Mouse (Mus musculus): ENCODE results near the gene Plekhd1. TPM values are rescaled to one million over a fixed set of nuclear protein-coding genes. Genes with fewer than 3 reads are reported as not detected.

The Plekhd1 gene
- polyA plus RNA-seq, 2 experiments = 0.14 to 0.19 TPM

DNA sequence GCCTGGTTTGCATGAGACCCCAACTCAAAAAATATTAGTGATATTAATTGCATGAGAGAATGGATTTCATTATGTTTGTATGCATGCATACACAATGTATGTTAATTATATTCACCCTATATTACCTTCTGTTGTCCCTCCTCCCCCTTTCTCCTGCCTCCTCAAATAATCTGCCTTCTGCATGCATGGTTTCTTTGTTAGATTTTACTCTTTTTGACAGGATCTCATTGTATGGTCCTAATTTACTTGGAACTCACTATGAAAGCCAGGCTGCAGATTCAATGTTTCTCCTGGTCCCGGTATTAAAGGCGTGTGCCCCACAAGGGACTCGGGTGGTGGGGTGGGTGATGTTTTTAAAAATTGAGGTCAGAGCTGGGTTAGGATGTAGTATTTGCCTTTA lies 8.1 kb upstream of the Plekhd1 start:
- DNase-seq (ENCODE audit: low read depth in 3 of 3, low spot score in 3 of 3) = no peak
- Histone ChIP-seq H3K4me1 (replicated peaks; ENCODE audit: control insufficient read depth in 2 of 2, insufficient read depth in 2 of 2, low read length in 1 of 2) (peaks cover 16 to 26% of the 10 kb centered on the region in 2 experiments), H3K27ac (no peak overlapping the region)

DNA sequence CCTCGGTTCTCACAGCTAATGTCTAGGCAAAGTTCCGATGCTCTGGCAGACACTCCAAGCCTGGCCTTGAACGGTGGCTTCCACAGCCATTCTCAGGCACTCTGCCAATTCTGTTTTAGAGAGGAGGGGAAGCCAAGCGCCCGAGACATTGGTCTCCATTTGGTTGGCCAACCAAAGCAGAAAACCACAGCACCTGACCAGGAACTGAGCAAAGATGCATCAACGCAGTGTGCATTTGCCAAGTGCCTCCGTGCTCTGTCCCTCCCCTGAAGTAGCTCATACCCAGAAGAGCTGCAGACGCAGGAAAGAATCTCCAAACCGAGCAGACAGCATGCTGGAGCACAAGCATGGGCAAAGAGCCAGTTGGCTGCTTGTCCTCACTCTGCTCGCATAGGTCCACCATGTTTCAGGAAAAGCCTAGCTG lies 4.6 kb upstream of the Plekhd1 start:
- DNase-seq (ENCODE audit: low read depth in 3 of 3, low spot score in 3 of 3) (no peak), ATAC-seq (ENCODE audit: insufficient read depth) (no peak)
- Histone ChIP-seq H3K27ac (no peak overlapping the region), H3K4me3 (ENCODE audit: insufficient read depth in 1 of 2, low read depth in 2 of 2, low read length in 2 of 2) (no peak overlapping the region), H3K4me1 (replicated peaks; ENCODE audit: control insufficient read depth in 2 of 2, insufficient read depth in 2 of 2, low read length in 1 of 2) (peaks cover 15 to 23% of the 10 kb centered on the region in 2 experiments), H3K4me2 (ENCODE audit: low read depth) (no peak overlapping the region), H3K9ac (replicated peaks) (no peak overlapping the region), H3K27me3 (ENCODE audit: control insufficient read depth, insufficient read depth, low read length) (peaks cover 26% of the 10 kb centered on the region), H3K9me3 (ENCODE audit: control insufficient read depth, low read length) (no peaks in the 10 kb centered on the region), H3K36me3 (replicated peaks; ENCODE audit: control insufficient read depth, insufficient read depth, low read depth) (no peaks in the 10 kb centered on the region)
- 59% methylated on average over 10 of the region's 10 CpGs for WGBS (ENCODE audit: insufficient replicate concordance)
- TF ChIP-seq CTCF (IDR thresholded peaks at IDR 0.05; ENCODE audit: low read depth) (no peak), EP300 (IDR thresholded peaks at IDR 0.05; ENCODE audit: low read depth) (no peak)

More for the DNA sequence above, 8.1 kb upstream of the Plekhd1 start:
- WGBS (ENCODE audit: insufficient replicate concordance) = 80% methylated on average over 3 of the region's 3 CpGs
- peak overlapping the region; percentile 1; the same call in 1 of the 2 replicates for H3K4me2 ChIP-seq (ENCODE audit: low read depth)
- TF ChIP-seq CTCF (IDR thresholded peaks at IDR 0.05; ENCODE audit: low read depth) (no peak), EP300 (IDR thresholded peaks at IDR 0.05; ENCODE audit: low read depth) (no peak)
- no peaks in the 10 kb centered on the region; the same call in none of the 2 replicates for H3K36me3 ChIP-seq (replicated peaks; ENCODE audit: control insufficient read depth, insufficient read depth, low read depth)
- H3K27me3 ChIP-seq (ENCODE audit: control insufficient read depth, insufficient read depth, low read length) = no peaks in the 10 kb centered on the region
- no peak overlapping the region for H3K9ac ChIP-seq (replicated peaks)
- no peak for ATAC-seq (ENCODE audit: insufficient read depth)
- no peaks in the 10 kb centered on the region for H3K9me3 ChIP-seq (ENCODE audit: control insufficient read depth, low read length)
- no peak overlapping the region for H3K4me3 ChIP-seq (ENCODE audit: insufficient read depth in 1 of 2, low read depth in 2 of 2, low read length in 2 of 2)

DNA sequence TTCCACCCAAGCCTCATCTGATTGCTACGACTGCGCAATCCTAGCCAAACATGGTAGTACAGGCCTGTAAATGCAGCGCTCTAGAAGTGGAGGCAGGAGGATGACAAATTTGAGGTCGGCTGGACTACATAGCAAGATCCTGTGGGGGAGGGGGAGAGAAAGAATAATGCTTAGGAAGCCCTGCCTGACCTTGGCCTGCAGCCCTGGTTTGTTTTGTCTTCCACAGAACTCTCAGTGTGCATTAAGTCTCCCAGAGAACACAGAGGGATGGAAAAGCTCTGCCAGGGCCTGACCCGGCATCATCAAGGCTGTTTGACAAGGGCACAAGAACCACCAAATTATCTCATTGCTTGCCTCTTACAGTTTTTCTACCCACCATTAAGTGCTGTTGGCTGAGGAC lies 2.7 kb upstream of the Plekhd1 start:
- no peak overlapping the region for H3K4me2 ChIP-seq (ENCODE audit: low read depth)
- H3K9ac ChIP-seq (replicated peaks) = no peak overlapping the region
- peaks cover 38% of the 10 kb centered on the region for H3K27me3 ChIP-seq (ENCODE audit: control insufficient read depth, insufficient read depth, low read length)
- peaks cover 0 to 5% of the 10 kb centered on the region in 2 experiments; a peak in 3 of 4 replicates for H3K4me1 ChIP-seq (replicated peaks; ENCODE audit: control insufficient read depth in 2 of 2, insufficient read depth in 2 of 2, low read length in 1 of 2)
- no peak overlapping the region for H3K4me3 ChIP-seq (ENCODE audit: insufficient read depth in 1 of 2, low read depth in 2 of 2, low read length in 2 of 2)
- H3K27ac ChIP-seq = no peak overlapping the region
- no peaks in the 10 kb centered on the region for H3K9me3 ChIP-seq (ENCODE audit: control insufficient read depth, low read length)
- H3K36me3 ChIP-seq (replicated peaks; ENCODE audit: control insufficient read depth, insufficient read depth, low read depth) = no peaks in the 10 kb centered on the region
- 59% methylated on average over 5 of the region's 5 CpGs for WGBS (ENCODE audit: insufficient replicate concordance)
- ATAC-seq (ENCODE audit: insufficient read depth) = no peak
- TF ChIP-seq CTCF (IDR thresholded peaks at IDR 0.05; ENCODE audit: low read depth) = no peak
- DNase-seq (ENCODE audit: low read depth in 3 of 3, low spot score in 3 of 3) = no peak

DNA sequence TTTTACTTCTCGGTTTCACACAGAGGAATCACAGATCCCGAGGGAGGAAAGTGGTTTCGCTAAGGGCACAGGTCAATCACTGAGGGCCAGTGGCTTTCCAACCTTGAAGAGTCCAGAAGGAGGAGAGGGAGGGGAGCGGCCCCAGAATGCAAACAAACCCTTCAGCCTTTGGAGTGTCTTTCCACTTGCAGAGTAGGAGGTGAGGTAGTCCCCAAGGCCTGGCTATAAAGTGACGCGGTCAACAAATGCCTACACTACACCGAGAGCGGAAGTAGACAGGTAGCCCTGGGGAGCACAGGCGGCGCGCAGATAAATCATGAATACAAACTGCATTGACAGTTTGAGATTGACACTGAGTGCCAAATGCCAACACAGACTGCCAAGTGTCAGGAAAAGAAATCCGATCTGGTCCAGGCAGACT lies 710 bp upstream of the Plekhd1 start:
- Histone ChIP-seq H3K9ac (replicated peaks) (no peak overlapping the region), H3K4me3 (ENCODE audit: insufficient read depth in 1 of 2, low read depth in 2 of 2, low read length in 2 of 2) (no peak overlapping the region), H3K9me3 (ENCODE audit: control insufficient read depth, low read length) (no peaks in the 10 kb centered on the region), H3K27ac (no peak overlapping the region), H3K4me2 (ENCODE audit: low read depth) (no peak overlapping the region; the same call in 1 of the 2 replicates), H3K36me3 (replicated peaks; ENCODE audit: control insufficient read depth, insufficient read depth, low read depth) (no peaks in the 10 kb centered on the region), H3K27me3 (ENCODE audit: control insufficient read depth, insufficient read depth, low read length) (peaks cover 46% of the 10 kb centered on the region), H3K4me1 (replicated peaks; ENCODE audit: control insufficient read depth in 2 of 2, insufficient read depth in 2 of 2, low read length in 1 of 2) (no peaks in the 10 kb centered on the region)
- TF ChIP-seq CTCF (IDR thresholded peaks at IDR 0.05; ENCODE audit: low read depth) = no peak
- no peak for TF ChIP-seq EP300 (IDR thresholded peaks at IDR 0.05; ENCODE audit: low read depth)
- WGBS (ENCODE audit: insufficient replicate concordance) = 15% methylated on average over 12 of the region's 12 CpGs
- no peak for ATAC-seq (ENCODE audit: insufficient read depth)
- DNase-seq (ENCODE audit: low read depth in 3 of 3, low spot score in 3 of 3) = no peak

DNA sequence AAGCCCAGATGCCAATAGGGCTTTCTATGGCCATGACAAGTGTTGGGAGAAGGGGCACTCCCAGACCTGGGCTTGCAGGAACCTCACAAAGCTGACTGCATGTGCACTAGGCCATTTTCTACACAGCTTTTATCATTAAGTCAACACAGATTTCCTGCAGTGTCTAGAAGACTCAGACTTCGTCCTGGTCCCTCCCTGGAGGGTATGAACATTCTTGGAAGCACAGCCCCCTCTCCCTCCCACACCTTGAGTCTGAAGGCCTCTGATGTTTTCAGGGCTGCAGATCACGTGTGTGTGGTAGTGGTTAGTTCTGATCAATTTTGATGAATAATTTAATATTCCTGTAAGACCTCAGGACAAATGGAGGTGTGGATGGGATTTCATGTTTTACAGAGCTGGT lies 1.3 kb downstream of the Plekhd1 start:
- no peaks in the 10 kb centered on the region for H3K9me3 ChIP-seq (ENCODE audit: control insufficient read depth, low read length)
- peaks cover 3 to 7% of the 10 kb centered on the region in 2 experiments for H3K4me1 ChIP-seq (replicated peaks; ENCODE audit: control insufficient read depth in 2 of 2, insufficient read depth in 2 of 2, low read length in 1 of 2)
- no peak overlapping the region for H3K4me2 ChIP-seq (ENCODE audit: low read depth)
- H3K27me3 ChIP-seq (ENCODE audit: control insufficient read depth, insufficient read depth, low read length) = peaks cover 46% of the 10 kb centered on the region
- H3K4me3 ChIP-seq (ENCODE audit: insufficient read depth in 1 of 2, low read depth in 2 of 2, low read length in 2 of 2) = no peak overlapping the region
- no peak overlapping the region for H3K27ac ChIP-seq
- H3K9ac ChIP-seq (replicated peaks) = no peak overlapping the region
- TF ChIP-seq CTCF (IDR thresholded peaks at IDR 0.05; ENCODE audit: low read depth) = no peak
- no peak for TF ChIP-seq EP300 (IDR thresholded peaks at IDR 0.05; ENCODE audit: low read depth)
- 37% methylated on average over 2 of the region's 2 CpGs for WGBS (ENCODE audit: insufficient replicate concordance)
- ATAC-seq (ENCODE audit: insufficient read depth) (no peak), DNase-seq (ENCODE audit: low read depth in 3 of 3, low spot score in 3 of 3) (no peak)
- no peaks in the 10 kb centered on the region for H3K36me3 ChIP-seq (replicated peaks; ENCODE audit: control insufficient read depth, insufficient read depth, low read depth)

All from liver, embryonic 14.5 days (tissue).